Mouse (Mus musculus) megakaryocyte, embryonic 14.5 days (primary cell): Measurements from ENCODE around the gene Pias3. TPM values are rescaled to one million over a fixed set of nuclear protein-coding genes. Genes with fewer than 3 reads are reported as not detected.

Source experiments
- H3K27me3 ChIP-seq: replicated peaks from 2 replicates; pipeline ENCODE3; 2012; ENCODE audit warnings: inconsistent platforms
- H3K36me3 ChIP-seq: replicated peaks from 2 replicates; pipeline ENCODE3; 2012; ENCODE audit warnings: low read length, inconsistent platforms, mixed read lengths
- H3K4me1 ChIP-seq: 2 replicates; pipeline ENCODE4 v1.6.1; 2012; ENCODE audit warnings: inconsistent platforms
- H3K4me3 ChIP-seq: replicated peaks from 2 replicates; pipeline ENCODE3; 2012; ENCODE audit warnings: moderate library complexity, mild to moderate bottlenecking, inconsistent platforms
- H3K9me3 ChIP-seq: 2 replicates; pipeline ENCODE4 v1.6.1; 2012; ENCODE audit warnings: inconsistent platforms
- FLI1 ChIP-seq: IDR thresholded peaks from 2 replicates; pipeline ENCODE4 v1.6.1; 2012; ENCODE audit warnings: low read length, inconsistent platforms, mixed read lengths
- GATA1 ChIP-seq: IDR thresholded peaks from 3 replicates; pipeline ENCODE4 v1.6.1; 2012; ENCODE audit warnings: mixed read lengths, low read length, inconsistent platforms, borderline replicate concordance
- polyA plus RNA-seq: library from polyadenylated mRNA; stranded (reverse); fragments of >175 nt; gene quantifications from 2 replicates; pipeline ENCODE4 v1.2.3, GENCODE M21; 2012; ENCODE audit warnings: low replicate concordance; ENCODE audit not compliant: insufficient read depth

The Pias3 gene
- polyA plus RNA-seq, 1 experiment, result 32.8 TPM

DNA sequence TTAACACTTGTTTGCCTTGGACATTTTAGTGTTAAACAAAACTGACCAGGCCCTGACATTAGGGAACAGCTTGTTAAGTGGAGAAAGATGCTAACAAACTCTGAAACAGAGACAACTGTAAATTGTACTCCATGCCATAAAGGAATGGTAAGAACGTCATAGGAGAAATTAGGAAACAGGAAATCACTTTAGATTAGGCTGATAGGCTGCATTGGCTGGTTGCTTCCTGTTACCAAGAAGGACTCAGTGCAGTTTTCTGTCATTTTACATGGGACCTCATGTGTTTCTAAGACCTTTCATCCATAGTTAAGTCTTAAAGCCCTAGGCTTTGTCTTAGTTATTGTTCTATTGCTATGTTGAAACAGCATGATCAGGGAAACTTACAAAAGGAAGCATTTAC lies 50.6 kb downstream of the Pias3 start:
- Histone ChIP-seq H3K9me3 (no peaks in the 10 kb centered on the region), H3K4me1 (peaks cover 50% of the 10 kb centered on the region), H3K36me3 (peaks cover 42% of the 10 kb centered on the region), H3K4me3 (no peak overlapping the region), H3K27me3 (no peaks in the 10 kb centered on the region)
- TF ChIP-seq GATA1 (no peak), FLI1 (no peak)

Other genes with a start within 250 kb of the Pias3 start
- not detected in 2 replicates for gene BC107364, start 244.1 kb upstream of the Pias3 start, polyA plus RNA-seq
- gene Hfe2, start 171.2 kb upstream of the Pias3 start, polyA plus RNA-seq, result 21.2 and 30.0 TPM in 2 replicates
- gene Txnip, start 138.4 kb upstream of the Pias3 start, polyA plus RNA-seq, result 4.1 and 22.7 TPM in 2 replicates
- 0.51 TPM in 1 of 2 replicates, not detected in the other for gene Gm16253, start 119.4 kb upstream of the Pias3 start, polyA plus RNA-seq
- gene Polr3gl, start 102.2 kb upstream of the Pias3 start, polyA plus RNA-seq, result 4.6 and 15.4 TPM in 2 replicates
- gene Ankrd34a, start 99.7 kb upstream of the Pias3 start, polyA plus RNA-seq, result not detected in 2 replicates
- gene Lix1l, start 95.2 kb upstream of the Pias3 start, polyA plus RNA-seq, result 1.2 TPM in 1 of 2 replicates, not detected in the other
- gene Rbm8a, start 66.5 kb upstream of the Pias3 start, polyA plus RNA-seq, result 14.0 and 112 TPM in 2 replicates
- gene Pex11b, start 61.0 kb upstream of the Pias3 start, polyA plus RNA-seq, result 2.2 TPM in 1 of 2 replicates, not detected in the other
- not detected in 2 replicates for gene Gm42957, start 60.9 kb upstream of the Pias3 start, polyA plus RNA-seq
- 0.01 TPM in 1 of 2 replicates, not detected in the other for gene Itga10, start 50.8 kb upstream of the Pias3 start, polyA plus RNA-seq
- 9.5 and 30.5 TPM in 2 replicates for gene Ankrd35, start 26.3 kb upstream of the Pias3 start, polyA plus RNA-seq
- 0.17 TPM in 1 of 2 replicates, not detected in the other for gene Nudt17, start 12.2 kb downstream of the Pias3 start, polyA plus RNA-seq
- gene Polr3c, start 31.2 kb downstream of the Pias3 start, polyA plus RNA-seq, result 0.70 and 5.0 TPM in 2 replicates
- gene Rnf115, start 31.3 kb downstream of the Pias3 start, polyA plus RNA-seq, result 2.5 and 19.1 TPM in 2 replicates
- gene Pdzk1, start 132.9 kb downstream of the Pias3 start, polyA plus RNA-seq, result 0.89 TPM in 1 of 2 replicates, not detected in the other
- gene Cd160, start 133.0 kb downstream of the Pias3 start, polyA plus RNA-seq, result not detected in 2 replicates
- gene Gja5, start 208.3 kb downstream of the Pias3 start, polyA plus RNA-seq, result not detected in 2 replicates
- gene Gpr89, start 209.0 kb downstream of the Pias3 start, polyA plus RNA-seq, result 0.97 and 1.8 TPM in 2 replicates
- gene Gja8, start 229.6 kb downstream of the Pias3 start, polyA plus RNA-seq, result not detected in 2 replicates